Mouse (Mus musculus) C2C12 (cell line): ENCODE measurements around the gene Twistnb. TPM values are rescaled to one million over a fixed set of nuclear protein-coding genes. Genes with fewer than 3 reads are reported as not detected.

ENCODE experiments used
- H3K27me3 ChIP-seq: one replicate; pipeline ENCODE4 v1.6.1; 2011; ENCODE audit not compliant: control insufficient read depth, insufficient read depth, insufficient read length
- H3K36me3 ChIP-seq: one replicate; pipeline ENCODE4 v1.6.1; 2011; ENCODE audit not compliant: control insufficient read depth, insufficient read depth
- H3K4me3 ChIP-seq: one replicate; pipeline ENCODE4 v1.5.1; 2011; ENCODE audit warnings: mild to moderate bottlenecking, control low read depth; ENCODE audit not compliant: poor library complexity, insufficient read depth, severe bottlenecking
- H3K79me2 ChIP-seq: one replicate; pipeline ENCODE4 v1.6.1; 2011; ENCODE audit not compliant: control insufficient read depth, insufficient read depth
- H3K79me3 ChIP-seq: one replicate; pipeline ENCODE4 v1.6.1; 2011; ENCODE audit warnings: low read depth, control low read depth
- H3ac ChIP-seq: one replicate; pipeline ENCODE3; 2011; ENCODE audit warnings: low read depth; ENCODE audit not compliant: control insufficient read depth, insufficient read length
- CEBPB ChIP-seq: IDR thresholded peaks from one replicate; pipeline ENCODE4 v1.6.1; 2011; ENCODE audit warnings: low read depth, mild to moderate bottlenecking, control low read depth, moderate library complexity
- CTCF ChIP-seq: IDR thresholded peaks from one replicate; pipeline ENCODE4 v1.5.1; 2011; ENCODE audit not compliant: control insufficient read depth, insufficient read depth, insufficient read length
- FOSL1 ChIP-seq: IDR thresholded peaks from one replicate; pipeline ENCODE4 v1.8.0; 2011; ENCODE audit warnings: mild to moderate bottlenecking, low read length; ENCODE audit not compliant: poor library complexity, insufficient read depth, severe bottlenecking
- MAX ChIP-seq: IDR thresholded peaks from one replicate; pipeline ENCODE4 v1.6.1; 2011; ENCODE audit warnings: mild to moderate bottlenecking, control low read depth
- MYOD1 ChIP-seq: IDR thresholded peaks from one replicate; pipeline ENCODE4 v1.6.1; 2011; ENCODE audit warnings: low read depth; ENCODE audit not compliant: control insufficient read depth, insufficient read length
- MYOG ChIP-seq: IDR thresholded peaks from one replicate; pipeline ENCODE4 v1.6.1; 2011; ENCODE audit not compliant: control insufficient read depth, insufficient read length; ENCODE audit errors: extremely low read depth
- USF1 ChIP-seq: IDR thresholded peaks from one replicate; pipeline ENCODE4 v1.6.1; 2011; ENCODE audit warnings: low read depth, mild to moderate bottlenecking, control low read depth, moderate library complexity
- long read RNA-seq, 2 experiments: library from polyadenylated mRNA; unstranded; transcript quantifications; one replicate each; pipeline ENCODE4 v2.0.0; 2019 to 2020
- polyA plus RNA-seq: library from polyadenylated mRNA; unstranded; fragments of >200 nt; fragmentation: generic; extraction: Trizol; gene quantifications from one replicate; pipeline ENCODE4 v1.2.1, GENCODE M21; 2012; ENCODE audit warnings: missing spikeins

Twistnb gene
- 6.1 TPM for polyA plus RNA-seq
- long read RNA-seq, experiment 1, full-length matches to known transcripts = 22 of 23 reads
- long read RNA-seq, experiment 1, partial matches to known transcripts = 0 of 23 reads
- long read RNA-seq, experiment 1, other reads (novel, unspliced or antisense) = 1 of 23 reads
- long read RNA-seq, experiment 2, full-length matches to known transcripts = 47 of 52 reads
- long read RNA-seq, experiment 2, partial matches to known transcripts = 1 of 52 reads
- long read RNA-seq, experiment 2, other reads (novel, unspliced or antisense) = 4 of 52 reads

GRCm38 (mm10) chr12:33429387-33430160 is at the start of gene Twistnb:
Gene Twistnb (plus strand): TSS chr12:33429635.
- Histone ChIP-seq H3K79me2 (peaks cover 52% of the 10 kb centered on the region), H3K79me3 (peaks cover 49% of the 10 kb centered on the region), H3K4me3 (peak within 1 kb of the TSS; percentile 95), H3K36me3 (peaks cover 7% of the 10 kb centered on the region), H3ac (peak within 1 kb of the TSS; percentile 97), H3K27me3 (no peaks in the 10 kb centered on the region)
- TF ChIP-seq MAX = peak; percentile 72
- peak; percentile 23 for TF ChIP-seq CTCF
- no peak for TF ChIP-seq MYOG
- TF ChIP-seq MYOD1 = no peak

- Histone ChIP-seq H3ac (no peak overlapping the region), H3K79me2 (no peaks in the 10 kb centered on the region), H3K27me3 (peaks cover 32% of the 10 kb centered on the region), H3K4me3 (no peak overlapping the region), H3K36me3 (no peaks in the 10 kb centered on the region), H3K79me3 (no peaks in the 10 kb centered on the region)
- TF ChIP-seq MYOG = no peak
- no peak for TF ChIP-seq CEBPB
- TF ChIP-seq CTCF = peak; percentile 50
These were observed 40.6 kb upstream of the Twistnb start for GRCm38 (mm10) chr12:33388842-33389241.

- Histone ChIP-seq H3ac (no peak overlapping the region), H3K27me3 (peaks cover 25% of the 10 kb centered on the region), H3K36me3 (no peaks in the 10 kb centered on the region), H3K4me3 (no peak overlapping the region), H3K79me3 (no peaks in the 10 kb centered on the region), H3K79me2 (no peaks in the 10 kb centered on the region)
- TF ChIP-seq MYOD1 (no peak), CTCF (no peak), FOSL1 (no peak), USF1 (no peak), MAX (no peak), CEBPB (no peak), MYOG (no peak)
These were observed 38.4 kb upstream of the Twistnb start for GRCm38 (mm10) chr12:33390844-33391560.

GRCm38 (mm10) chr12:33394804-33395623 is 34.4 kb upstream of the Twistnb start, which contains the start of gene Efcab10:
Gene Efcab10 (plus strand): TSS chr12:33394854.
- H3K4me3 ChIP-seq = no peak within 1 kb of the TSS

GRCm38 (mm10) chr12:33403265-33403693 is 26.2 kb upstream of the Twistnb start:
- H3K79me2 ChIP-seq = no peaks in the 10 kb centered on the region
- no peaks in the 10 kb centered on the region for H3K79me3 ChIP-seq
- no peak overlapping the region for H3K4me3 ChIP-seq
- H3K36me3 ChIP-seq = no peaks in the 10 kb centered on the region
- H3ac ChIP-seq = no peak overlapping the region
- peaks cover 12% of the 10 kb centered on the region for H3K27me3 ChIP-seq
- TF ChIP-seq USF1 (no peak), MYOG (no peak), MAX (no peak), FOSL1 (no peak), CTCF (no peak), CEBPB (no peak), MYOD1 (no peak)

More at GRCm38 (mm10) chr12:33394804-33395623, 34.4 kb upstream of the Twistnb start, which contains the start of gene Efcab10:
- TF ChIP-seq MYOD1 = no peak
- no peak for TF ChIP-seq MAX
- Histone ChIP-seq H3K79me2 (no peaks in the 10 kb centered on the region), H3K36me3 (no peaks in the 10 kb centered on the region), H3K79me3 (no peaks in the 10 kb centered on the region), H3K27me3 (peaks cover 35% of the 10 kb centered on the region), H3ac (no peak within 1 kb of the TSS)
